Mouse (Mus musculus) intestine, embryonic 16.5 days (tissue): ENCODE measurements around the gene Tstd3. TPM values are rescaled to one million over a fixed set of nuclear protein-coding genes. Genes with fewer than 3 reads are reported as not detected.

ENCODE experiments used
- ATAC-seq: fragments of 200-750 bp; cut with Nextera tagmentation; 2 replicates; pipeline ENCODE4 v1.8.0; 2017; ENCODE audit warnings: moderate TSS enrichment, moderate library complexity
- H3K27ac ChIP-seq: fragments of 300-500 bp; sonication (generic); 2 replicates; pipeline ENCODE4 v1.5.1; 2014; ENCODE audit warnings: mild to moderate bottlenecking, low read length
- H3K27me3 ChIP-seq: fragments of 300-500 bp; sonication (generic); replicated peaks from 2 replicates; pipeline ENCODE4 v1.6.1; 2014; ENCODE audit warnings: low read length, control low read depth, mixed read lengths; ENCODE audit not compliant: control insufficient read depth, insufficient read depth
- H3K36me3 ChIP-seq: fragments of 300-500 bp; sonication (generic); 2 replicates; pipeline ENCODE4 v1.6.1; 2014; ENCODE audit warnings: low read length, control low read depth; ENCODE audit not compliant: control insufficient read depth, insufficient read depth
- H3K4me1 ChIP-seq: fragments of 300-500 bp; sonication (generic); 2 replicates; pipeline ENCODE4 v1.6.1; 2014; ENCODE audit warnings: low read length, control low read depth, mixed read lengths; ENCODE audit not compliant: control insufficient read depth, insufficient read depth
- H3K4me2 ChIP-seq: fragments of 300-500 bp; sonication (generic); 2 replicates; pipeline ENCODE4 v1.6.1; 2014; ENCODE audit warnings: low read depth, low read length, control low read depth
- H3K4me3 ChIP-seq: fragments of 300-500 bp; sonication (generic); 2 replicates; pipeline ENCODE4 v1.5.1; 2014; ENCODE audit warnings: mild to moderate bottlenecking, low read length
- H3K9ac ChIP-seq: fragments of 300-500 bp; sonication (generic); 2 replicates; pipeline ENCODE4 v1.6.1; 2014; ENCODE audit warnings: low read depth, low read length
- H3K9me3 ChIP-seq: fragments of 300-500 bp; sonication (generic); 2 replicates; pipeline ENCODE4 v1.6.1; 2016; ENCODE audit warnings: low read length, control low read depth; ENCODE audit not compliant: control insufficient read depth
- WGBS: fragments of 180-500 bp; shearing (Covaris S2); extraction: QIAGEN DNeasy Blood & Tissue Kit; methylation state at CpG from one replicate; pipeline ENCODE4 v1.1.7; 2014; 5-methylcytosine and 5-hydroxymethylcytosine counted together
- polyA plus RNA-seq: library from polyadenylated mRNA; unstranded; fragments of >200 nt; fragmentation: Nextera tagmentation; extraction: Ambion mirVana; gene quantifications from 2 replicates; pipeline ENCODE4 v1.2.1, GENCODE M21; 2015

Gene Tstd3
- polyA plus RNA-seq, 1 experiment from 2014 or later, result 16.2 TPM

DNA sequence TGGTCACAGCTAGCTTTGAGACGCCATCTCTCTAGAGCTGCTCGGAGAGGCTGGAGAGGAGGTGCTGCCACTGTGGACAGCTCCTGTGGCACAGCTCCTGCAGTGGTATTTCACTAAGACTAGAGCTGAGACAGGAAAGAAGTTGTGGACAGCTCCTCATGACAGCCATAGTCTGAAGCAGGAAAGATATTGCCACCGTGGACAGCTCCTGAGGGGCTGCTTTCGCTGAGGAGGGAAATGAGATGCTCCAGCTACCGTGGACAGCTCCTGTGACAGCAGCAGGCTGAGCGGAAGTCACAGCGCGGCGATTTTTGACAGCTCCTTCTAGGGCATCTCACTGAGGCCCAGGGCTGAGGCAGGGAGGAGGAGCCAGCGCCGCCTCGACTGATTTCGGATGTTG, 54.9 kb downstream of the Tstd3 start:
- H3K27me3 ChIP-seq, result no peaks in the 10 kb centered on the region
- no peak overlapping the region for H3K4me3 ChIP-seq
- H3K27ac ChIP-seq, result no peak overlapping the region
- no peaks in the 10 kb centered on the region for H3K9me3 ChIP-seq
- ATAC-seq, result peak; percentile 97
- no peak overlapping the region for H3K9ac ChIP-seq
- no peaks in the 10 kb centered on the region for H3K4me1 ChIP-seq
- no peaks in the 10 kb centered on the region for H3K36me3 ChIP-seq
- 5% methylated on average over 13 of the region's 13 CpGs for WGBS
- 0 out of 2 replicates have a peak overlapping the region, but pooled peaks have one; percentile 1 for H3K4me2 ChIP-seq

Other genes starting within 250 kb of the Tstd3 start
- not detected in 2 replicates for gene Prdm13, start 81.2 kb downstream of the Tstd3 start, polyA plus RNA-seq
- gene Ccnc, start 39.5 kb downstream of the Tstd3 start, polyA plus RNA-seq, result 29.1 and 30.8 TPM in 2 replicates
- 5.3 and 6.0 TPM in 2 replicates for gene Usp45, start 56 bp downstream of the Tstd3 start, polyA plus RNA-seq
- 74.4 and 79.3 TPM in 2 replicates for gene Pnisr, start 80.4 kb upstream of the Tstd3 start, polyA plus RNA-seq
- 17.3 and 19.1 TPM in 2 replicates for gene Coq3, start 112.5 kb upstream of the Tstd3 start, polyA plus RNA-seq
- gene Faxc, start 164.1 kb upstream of the Tstd3 start, polyA plus RNA-seq, result 2.5 and 3.2 TPM in 2 replicates